Mouse (Mus musculus): ENCODE measurements around the gene Fam69b.

DNA sequence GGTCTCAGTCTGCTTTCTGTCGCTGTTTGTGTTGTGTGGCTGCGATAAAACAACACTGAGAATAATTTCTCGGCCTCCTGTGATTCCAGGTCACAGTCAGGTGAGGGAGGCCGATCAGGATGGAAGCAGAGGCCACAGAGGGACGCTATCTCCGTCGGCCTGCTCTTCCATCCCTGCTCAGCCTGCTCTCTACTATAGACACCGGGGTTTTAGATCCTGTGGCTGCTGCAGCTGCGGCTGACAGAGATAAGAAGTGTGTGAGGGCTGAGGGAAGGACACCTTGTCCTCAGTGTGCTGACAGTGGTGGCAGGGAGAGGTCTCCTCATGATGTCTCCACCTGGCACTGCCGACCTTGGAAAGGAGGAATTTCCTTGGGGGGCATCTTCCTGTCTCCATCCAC lies 34.9 kb downstream of the Fam69b start:
- TF ChIP-seq CTCF (IDR thresholded peaks at IDR 0.05; ENCODE audit: borderline replicate concordance, extremely low read depth, insufficient read depth, insufficient read length), result no peak
- TF ChIP-seq POLR2A (IDR thresholded peaks at IDR 0.05; ENCODE audit: borderline replicate concordance, extremely low read depth, insufficient read depth, insufficient read length, poor library complexity, severe bottlenecking), result no peak
